Mouse (Mus musculus): Measurements from ENCODE around the gene Gm20738. TPM values are rescaled to one million over a fixed set of nuclear protein-coding genes. Genes with fewer than 3 reads are reported as not detected.

Gm20738 gene
- not detected for total RNA-seq (2023)

GRCm38 (mm10) chrY:37957511-37957910 lies at the start of gene Gm20738:
Gene Gm20738 (plus strand): TSS chrY:37957811.

Data from CD4-positive naive resting alpha-beta T cell, adult 76 days (primary cell).